Mouse (Mus musculus) lung, adult 2 months (tissue): ENCODE results near the gene Zfp536.

ENCODE experiments used
- CTCF ChIP-seq: fragments of 200-500 bp; IDR thresholded peaks from 2 replicates; pipeline ENCODE4 v1.5.1; 2011; ENCODE audit warnings: mild to moderate bottlenecking, low read length, control low read depth; ENCODE audit not compliant: insufficient read depth
- POLR2A ChIP-seq: fragments of 200-500 bp; IDR thresholded peaks from 2 replicates; pipeline ENCODE4 v1.6.1; 2011; ENCODE audit warnings: low read depth, mild to moderate bottlenecking, control low read depth, low read length, borderline replicate concordance; ENCODE audit errors: extremely low read depth

DNA sequence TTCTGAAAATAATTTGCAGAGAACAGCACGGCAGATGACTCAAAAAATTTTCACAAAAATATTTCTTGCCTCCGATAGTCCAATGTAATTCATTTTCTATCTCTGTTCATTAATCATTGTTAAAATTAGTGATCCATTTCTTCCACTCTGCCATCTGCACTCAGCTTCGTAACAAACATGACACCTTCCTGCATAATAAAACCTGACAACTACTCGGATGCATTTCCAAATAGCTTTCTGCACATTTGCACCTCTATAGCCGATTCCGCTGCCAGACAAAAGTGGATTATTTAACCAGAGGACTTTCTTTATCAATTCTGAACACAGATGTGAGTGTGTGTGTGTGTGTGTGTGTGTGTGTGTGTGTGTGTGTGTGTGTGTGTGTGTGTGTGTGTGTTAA, 38.9 kb downstream of the Zfp536 start:
- TF ChIP-seq POLR2A, result no peak
- TF ChIP-seq CTCF, result no peak
